Mouse (Mus musculus) neural tube, embryonic 11.5 days (tissue): ENCODE results near the gene Pigl. TPM values are rescaled to one million over a fixed set of nuclear protein-coding genes. Genes with fewer than 3 reads are reported as not detected.
"Not testable (repeated sequence)": the region's sequence is repeated elsewhere in the genome, so short reads cannot be mapped to it uniquely, and the experiment has no call there.

Experiments used
- ATAC-seq: fragments of 200-750 bp; cut with Nextera tagmentation; 2 replicates; pipeline ENCODE4 v1.8.0; 2017; ENCODE audit warnings: moderate number of reproducible peaks, mild to moderate bottlenecking, moderate TSS enrichment, moderate library complexity; ENCODE audit not compliant: insufficient read depth, low FRiP score, low TSS enrichment
- DNase-seq: peaks from one replicate; pipeline ENCODE4 v3.0.0-alpha.2; 2015; ENCODE audit warnings: low spot score
- H3K27ac ChIP-seq: fragments of 300-500 bp; sonication (generic); 2 replicates; pipeline ENCODE4 v1.5.1; 2014; ENCODE audit warnings: low read depth, mild to moderate bottlenecking, low read length
- H3K27me3 ChIP-seq: fragments of 300-500 bp; sonication (generic); 2 replicates; pipeline ENCODE4 v1.6.1; 2014; ENCODE audit warnings: mild to moderate bottlenecking, low read length, mixed read lengths; ENCODE audit not compliant: control insufficient read depth, insufficient read depth
- H3K36me3 ChIP-seq: fragments of 300-500 bp; sonication (generic); 2 replicates; pipeline ENCODE4 v1.6.1; 2014; ENCODE audit warnings: mild to moderate bottlenecking, low read length, moderate library complexity, mixed read lengths; ENCODE audit not compliant: control insufficient read depth, insufficient read depth
- H3K4me1 ChIP-seq: fragments of 300-500 bp; sonication (generic); 2 replicates; pipeline ENCODE4 v1.6.1; 2014; ENCODE audit warnings: low read length, mixed read lengths; ENCODE audit not compliant: control insufficient read depth, insufficient read depth
- H3K4me2 ChIP-seq: fragments of 300-500 bp; sonication (generic); 2 replicates; pipeline ENCODE4 v1.6.1; 2014; ENCODE audit warnings: low read depth, mild to moderate bottlenecking, moderate library complexity
- H3K4me3 ChIP-seq: fragments of 300-500 bp; sonication (generic); 2 replicates; pipeline ENCODE4 v1.5.1; 2014; ENCODE audit warnings: low read depth, low read length
- H3K9ac ChIP-seq: fragments of 300-500 bp; sonication (generic); 2 replicates; pipeline ENCODE4 v1.6.1; 2014; ENCODE audit warnings: mild to moderate bottlenecking, low read length
- H3K9me3 ChIP-seq: fragments of 300-500 bp; sonication (generic); 2 replicates; pipeline ENCODE4 v1.6.1; 2016; ENCODE audit warnings: low read length; ENCODE audit not compliant: control insufficient read depth
- WGBS: fragments of 180-500 bp; shearing (Covaris S2); extraction: QIAGEN DNeasy Blood & Tissue Kit; methylation state at CpG from one replicate; pipeline ENCODE4 v1.1.7; 2014; 5-methylcytosine and 5-hydroxymethylcytosine counted together
- polyA plus RNA-seq: library from polyadenylated mRNA; unstranded; fragments of >200 nt; fragmentation: Nextera tagmentation; extraction: Ambion mirVana; gene quantifications from 2 replicates; pipeline ENCODE4 v1.2.1, GENCODE M21; 2014

Pigl gene
- polyA plus RNA-seq, 1 experiment from 2014 or later = 15.3 TPM

- H3K4me1 ChIP-seq, H3K27me3 ChIP-seq, H3K36me3 ChIP-seq, H3K9me3 ChIP-seq, ATAC-seq, DNase-seq, H3K4me3 ChIP-seq, H3K4me2 ChIP-seq, H3K9ac ChIP-seq, H3K27ac ChIP-seq: not testable (repeated sequence)
- WGBS = 94% methylated on average over 1 of the region's 1 CpGs
Observed at GRCm38 (mm10) chr11:62462529-62462928, 4.3 kb downstream of the Pigl start.

GRCm38 (mm10) chr11:62463225-62463915 is 5.1 kb downstream of the Pigl start:
- Histone ChIP-seq H3K4me1 (no peaks in the 10 kb centered on the region; the same call in 1 of the 2 replicates), H3K4me2 (no peak overlapping the region), H3K27ac (no peak overlapping the region), H3K9ac (no peak overlapping the region), H3K36me3 (no peaks in the 10 kb centered on the region), H3K9me3 (no peaks in the 10 kb centered on the region), H3K27me3 (no peaks in the 10 kb centered on the region), H3K4me3 (no peak overlapping the region)
- WGBS = 84% methylated on average over 2 of the region's 2 CpGs
- ATAC-seq (no peak), DNase-seq (no peak)

GRCm38 (mm10) chr11:62464696-62465095 is 6.4 kb downstream of the Pigl start:
- H3K36me3 ChIP-seq = no peaks in the 10 kb centered on the region
- H3K9me3 ChIP-seq = no peaks in the 10 kb centered on the region
- no peak overlapping the region for H3K4me2 ChIP-seq
- WGBS = 89% methylated on average over 3 of the region's 3 CpGs
- no peak overlapping the region for H3K27ac ChIP-seq
- no peaks in the 10 kb centered on the region for H3K4me1 ChIP-seq
- ATAC-seq (no peak), DNase-seq (no peak)
- no peak overlapping the region for H3K4me3 ChIP-seq
- no peak overlapping the region for H3K9ac ChIP-seq
- H3K27me3 ChIP-seq = no peaks in the 10 kb centered on the region

GRCm38 (mm10) chr11:62465849-62466248 is 7.6 kb downstream of the Pigl start:
- ATAC-seq (no peak), DNase-seq (no peak)
- Histone ChIP-seq H3K9me3 (no peaks in the 10 kb centered on the region), H3K4me2 (no peak overlapping the region), H3K27ac (no peak overlapping the region), H3K4me3 (no peak overlapping the region), H3K4me1 (no peaks in the 10 kb centered on the region), H3K27me3 (no peaks in the 10 kb centered on the region), H3K36me3 (no peaks in the 10 kb centered on the region), H3K9ac (no peak overlapping the region)
- WGBS = 86% methylated on average over 3 of the region's 3 CpGs

GRCm38 (mm10) chr11:62466546-62466945 is 8.3 kb downstream of the Pigl start:
- no peaks in the 10 kb centered on the region for H3K9me3 ChIP-seq
- no peak for DNase-seq
- 89% methylated on average over 3 of the region's 3 CpGs for WGBS

GRCm38 (mm10) chr11:62467289-62467688 is 9.0 kb downstream of the Pigl start:
- not testable (repeated sequence) for H3K27me3 ChIP-seq, H3K36me3 ChIP-seq, H3K4me1 ChIP-seq, ATAC-seq, H3K9ac ChIP-seq, H3K4me3 ChIP-seq, DNase-seq, H3K4me2 ChIP-seq, H3K9me3 ChIP-seq, H3K27ac ChIP-seq

More at GRCm38 (mm10) chr11:62466546-62466945, 8.3 kb downstream of the Pigl start:
- no peak for ATAC-seq
- H3K27me3 ChIP-seq = no peaks in the 10 kb centered on the region
- H3K36me3 ChIP-seq = no peaks in the 10 kb centered on the region
- no peak overlapping the region for H3K4me2 ChIP-seq
- H3K9ac ChIP-seq = no peak overlapping the region
- no peaks in the 10 kb centered on the region for H3K4me1 ChIP-seq
- no peak overlapping the region for H3K27ac ChIP-seq
- no peak overlapping the region for H3K4me3 ChIP-seq

- ATAC-seq = no peak
- H3K36me3 ChIP-seq = no peaks in the 10 kb centered on the region
- H3K9ac ChIP-seq = no peak overlapping the region
- no peak overlapping the region for H3K27ac ChIP-seq
- H3K4me3 ChIP-seq = no peak overlapping the region
- H3K9me3 ChIP-seq = no peaks in the 10 kb centered on the region
- no peaks in the 10 kb centered on the region for H3K4me1 ChIP-seq
- no peak overlapping the region for H3K4me2 ChIP-seq
- no peaks in the 10 kb centered on the region for H3K27me3 ChIP-seq
- DNase-seq = no peak
- WGBS = 97% methylated on average over 6 of the region's 6 CpGs
Observed at GRCm38 (mm10) chr11:62470451-62470850, 12.2 kb downstream of the Pigl start.

- ATAC-seq (no peak), DNase-seq (no peak)
- Histone ChIP-seq H3K9ac (no peak overlapping the region), H3K36me3 (no peaks in the 10 kb centered on the region), H3K4me1 (no peaks in the 10 kb centered on the region), H3K4me3 (no peak overlapping the region), H3K4me2 (no peak overlapping the region), H3K9me3 (no peaks in the 10 kb centered on the region), H3K27ac (no peak overlapping the region), H3K27me3 (no peaks in the 10 kb centered on the region)
- whole genome bisulfite sequencing = 97% methylated on average over 5 of the region's 5 CpGs
Observed at GRCm38 (mm10) chr11:62473516-62473915, 15.3 kb downstream of the Pigl start.

- H3K4me1 ChIP-seq = no peaks in the 10 kb centered on the region
- no peak overlapping the region for H3K27ac ChIP-seq
- H3K9me3 ChIP-seq = no peaks in the 10 kb centered on the region
- no peaks in the 10 kb centered on the region for H3K36me3 ChIP-seq
- no peak overlapping the region for H3K9ac ChIP-seq
- no peak overlapping the region for H3K4me3 ChIP-seq
- ATAC-seq (no peak), DNase-seq (no peak)
- WGBS = 95% methylated on average over 4 of the region's 4 CpGs
- H3K27me3 ChIP-seq = no peaks in the 10 kb centered on the region
- no peak overlapping the region for H3K4me2 ChIP-seq
Observed at GRCm38 (mm10) chr11:62476156-62476555, 17.9 kb downstream of the Pigl start.
